Mouse (Mus musculus) heart, adult 2 months (tissue): ENCODE measurements around the gene Acox1.
A peak's percentile ranks its signal among the peaks of the same experiment; 100 is the strongest.

ENCODE experiments used
- CTCF ChIP-seq: fragments of 200-600 bp; IDR thresholded peaks from 2 replicates; pipeline ENCODE4 v1.8.1; 2022; ENCODE audit warnings: antibody characterized with exemption, mild to moderate bottlenecking, moderate library complexity
- EP300 ChIP-seq: fragments of 200-500 bp; IDR thresholded peaks from 2 replicates; pipeline ENCODE4 v1.6.1; 2011; ENCODE audit warnings: low read depth, low read length, control low read depth; ENCODE audit not compliant: insufficient read depth
- POLR2A ChIP-seq: fragments of 200-500 bp; IDR thresholded peaks from 2 replicates; pipeline ENCODE4 v1.6.1; 2011; ENCODE audit warnings: mild to moderate bottlenecking, low read depth, low read length, control low read depth; ENCODE audit not compliant: insufficient read depth

GRCm38 (mm10) chr11:116132366-116133333 is 66.2 kb downstream of the Acox1 start:
- TF ChIP-seq CTCF, result peak; percentile 8; the same call in 1 of the 2 replicates
- TF ChIP-seq POLR2A, result no peak
- no peak for TF ChIP-seq EP300
